Mouse (Mus musculus) kidney, adult 2 months (tissue): Measurements from ENCODE around the gene Fam136a.

ENCODE experiments used
- CTCF ChIP-seq: fragments of 200-500 bp; conservative IDR thresholded peaks from 2 replicates; pipeline ENCODE4 v1.5.1; 2011; ENCODE audit warnings: low read depth, mild to moderate bottlenecking, control low read depth, low read length, moderate library complexity, mixed read lengths; ENCODE audit not compliant: insufficient read depth, insufficient read length
- POLR2A ChIP-seq: fragments of 200-500 bp; IDR thresholded peaks from one replicate; pipeline ENCODE4 v1.6.1; 2011; ENCODE audit warnings: low read depth, low read length, control low read depth

DNA sequence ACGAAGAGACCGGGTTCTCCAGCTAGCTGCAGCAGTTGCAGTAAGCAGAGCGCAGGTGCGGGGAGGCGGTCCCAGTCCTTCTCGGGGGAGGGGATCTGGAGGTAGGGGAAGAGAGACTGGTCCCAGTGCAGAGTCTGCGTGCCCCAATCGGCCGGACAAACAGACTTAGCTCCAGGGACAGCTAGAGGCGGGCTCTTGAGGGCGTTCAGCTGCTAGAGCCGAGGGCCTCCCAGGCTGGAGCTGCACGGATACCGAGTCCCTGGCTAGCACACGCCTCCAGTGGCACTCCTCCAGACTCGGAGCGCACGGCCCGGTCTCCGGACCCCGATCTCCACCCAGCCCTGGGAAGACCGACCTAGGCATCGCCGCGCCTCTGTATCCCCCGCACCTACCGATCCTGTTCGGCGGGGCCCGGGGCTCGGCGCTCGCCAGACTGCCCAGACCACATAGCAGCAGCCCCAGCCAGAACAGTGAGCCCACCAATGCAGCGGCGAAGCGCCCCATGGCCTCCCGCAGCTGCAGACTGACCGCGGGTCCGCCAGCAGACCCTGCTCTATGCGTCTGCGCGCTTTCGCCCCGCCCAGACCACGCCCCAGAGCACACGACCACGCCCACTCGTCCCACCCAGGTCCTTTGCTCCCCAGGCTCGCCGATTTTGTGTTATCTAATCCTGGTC is 31.3 kb downstream of the Fam136a start, which contains the start of gene Pcyox1:
- TF ChIP-seq POLR2A (peak; percentile 97), CTCF (no peak)
